Mouse (Mus musculus) CH12.LX (cell line): Measurements from ENCODE around the gene Tstd2.

Experiments used
- CHD2 ChIP-seq: IDR thresholded peaks from 2 replicates; pipeline ENCODE4 v1.6.1; 2011; ENCODE audit warnings: low read length, improper control_type of control experiment
- CTCF ChIP-seq, 2 experiments: IDR thresholded peaks in 1 of 2; conservative IDR thresholded peaks in 1 of 2; 2 replicates each; pipeline ENCODE4 v1.5.1; 2011 to 2012; ENCODE audit warnings: low read depth in 2 of 2, low read length in 2 of 2, improper control_type of control experiment in 1 of 2, inconsistent platforms in 1 of 2, mild to moderate bottlenecking in 1 of 2, moderate library complexity in 1 of 2
- E2F4 ChIP-seq: IDR thresholded peaks from 2 replicates; pipeline ENCODE4 v1.6.1; 2011; ENCODE audit warnings: low read depth, low read length, improper control_type of control experiment; ENCODE audit not compliant: insufficient replicate concordance
- GABPA ChIP-seq: IDR thresholded peaks from 2 replicates; pipeline ENCODE4 v1.6.1; 2012; ENCODE audit warnings: low read depth, low read length, improper control_type of control experiment, inconsistent platforms; ENCODE audit not compliant: insufficient replicate concordance
- JUND ChIP-seq: conservative IDR thresholded peaks from 2 replicates; pipeline ENCODE4 v1.6.1; 2011; ENCODE audit warnings: low read depth, low read length, improper control_type of control experiment
- POLR2A ChIP-seq: IDR thresholded peaks from 2 replicates; pipeline ENCODE4 v1.6.1; 2011; ENCODE audit warnings: low read depth, mild to moderate bottlenecking, improper control_type of control experiment, low read length
- USF1 ChIP-seq: IDR thresholded peaks from 2 replicates; pipeline ENCODE4 v1.6.1; 2014; ENCODE audit warnings: low read depth, mild to moderate bottlenecking, inconsistent platforms, low read length, improper control_type of control experiment

DNA sequence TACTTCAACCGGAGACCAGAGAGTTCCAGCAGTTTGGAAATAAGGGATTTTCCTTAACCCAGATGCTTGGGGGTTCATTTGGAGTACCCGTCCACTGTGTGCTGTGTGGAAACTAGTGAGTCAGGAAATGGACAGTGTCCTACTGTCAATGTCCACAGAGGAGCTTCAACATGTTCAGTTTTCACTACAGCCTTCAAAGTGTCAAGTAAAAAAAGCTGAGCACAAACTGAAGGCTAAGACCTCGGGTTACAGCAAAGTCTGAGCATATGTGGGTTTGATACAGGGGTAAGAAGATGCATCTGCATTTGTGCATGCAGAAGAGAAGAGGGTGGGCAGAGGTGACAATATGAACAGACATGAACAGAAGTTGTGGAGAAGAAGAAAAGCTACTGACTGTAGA is 17.7 kb downstream of the Tstd2 start:
- TF ChIP-seq USF1 (no peak), CHD2 (no peak), E2F4 (no peak), GABPA (no peak), CTCF (conservative IDR thresholded peaks at IDR 0.05 in 1 of 2, IDR thresholded peaks at IDR 0.05 in 1 of 2; ENCODE audit: low read depth in 2 of 2, low read length in 2 of 2) (no peak), POLR2A (no peak), JUND (no peak)
